Mouse (Mus musculus) bone marrow macrophage, adult 2 months (primary cell): Measurements from ENCODE around the gene Ptpre.

ENCODE experiments used
- CTCF ChIP-seq: IDR thresholded peaks from 2 replicates; pipeline ENCODE4 v1.5.1; 2012; ENCODE audit warnings: low read depth, mild to moderate bottlenecking, low read length, moderate library complexity
- POLR2A ChIP-seq: IDR thresholded peaks from 2 replicates; pipeline ENCODE4 v1.6.1; 2012; ENCODE audit warnings: mild to moderate bottlenecking, low read depth, low read length, borderline replicate concordance

GRCm38 (mm10) chr7:135651831-135652511 lies 114.7 kb downstream of the Ptpre start:
- TF ChIP-seq CTCF (no peak), POLR2A (no peak)
